Mouse (Mus musculus): Measurements from ENCODE around the gene Mta2. TPM values are rescaled to one million over a fixed set of nuclear protein-coding genes. Genes with fewer than 3 reads are reported as not detected.
A peak's percentile ranks its signal among the peaks of the same experiment; 100 is the strongest.

The Mta2 gene
- polyA plus RNA-seq, 1 experiment, result 78.6 TPM

GRCm38 (mm10) chr19:8928689-8929223 is 12.9 kb upstream of the Mta2 start:
- Histone ChIP-seq H3K4me1 (ENCODE audit: control insufficient read depth, insufficient read depth, low read length) (peaks cover 6% of the 10 kb centered on the region), H3K27ac (ENCODE audit: insufficient read depth, low read depth, low read length) (no peak overlapping the region), H3K4me3 (ENCODE audit: insufficient read depth, low read length) (peak overlapping the region; percentile 79; the same call in 1 of the 2 replicates)
- no peak for TF ChIP-seq POLR2A (IDR thresholded peaks at IDR 0.05; ENCODE audit: borderline replicate concordance, low read depth, low read length)
- TF ChIP-seq CTCF (IDR thresholded peaks at IDR 0.05; ENCODE audit: low read depth, low read length), result no peak

GRCm38 (mm10) chr19:8929224-8930088 is 12.2 kb upstream of the Mta2 start, which contains the start of the genes Rom1 and Eml3:
Rom1 (minus strand) TSS chr19:8929356.
Eml3 (plus strand) TSS chr19:8929552.
- Histone ChIP-seq H3K4me1 (ENCODE audit: control insufficient read depth, insufficient read depth, low read length) (peaks cover 6% of the 10 kb centered on the region), H3K27ac (ENCODE audit: insufficient read depth, low read depth, low read length) (peak within 1 kb of the TSS; percentile 71), H3K4me3 (ENCODE audit: insufficient read depth, low read length) (peak within 1 kb of the TSS; percentile 79)
- TF ChIP-seq POLR2A (IDR thresholded peaks at IDR 0.05; ENCODE audit: borderline replicate concordance, low read depth, low read length), result no peak
- TF ChIP-seq CTCF (IDR thresholded peaks at IDR 0.05; ENCODE audit: low read depth, low read length), result no peak; the same call in 1 of the 2 replicates

- Histone ChIP-seq H3K27ac (ENCODE audit: insufficient read depth, low read depth, low read length) (peak overlapping the region; percentile 71), H3K4me3 (ENCODE audit: insufficient read depth, low read length) (peak overlapping the region; percentile 79), H3K4me1 (ENCODE audit: control insufficient read depth, insufficient read depth, low read length) (peaks cover 6% of the 10 kb centered on the region)
- TF ChIP-seq POLR2A (IDR thresholded peaks at IDR 0.05; ENCODE audit: borderline replicate concordance, low read depth, low read length), result no peak
- TF ChIP-seq CTCF (IDR thresholded peaks at IDR 0.05; ENCODE audit: low read depth, low read length), result no peak
Observed at GRCm38 (mm10) chr19:8930117-8930516, 11.6 kb upstream of the Mta2 start.

GRCm38 (mm10) chr19:8930771-8931170 is 10.9 kb upstream of the Mta2 start:
- Histone ChIP-seq H3K4me3 (ENCODE audit: insufficient read depth, low read length) (peak overlapping the region; percentile 79), H3K4me1 (ENCODE audit: control insufficient read depth, insufficient read depth, low read length) (peaks cover 6% of the 10 kb centered on the region), H3K27ac (ENCODE audit: insufficient read depth, low read depth, low read length) (no peak overlapping the region)
- TF ChIP-seq POLR2A (IDR thresholded peaks at IDR 0.05; ENCODE audit: borderline replicate concordance, low read depth, low read length) (no peak), CTCF (IDR thresholded peaks at IDR 0.05; ENCODE audit: low read depth, low read length) (no peak)

GRCm38 (mm10) chr19:8936736-8937135 is 4.9 kb upstream of the Mta2 start:
- Histone ChIP-seq H3K4me1 (ENCODE audit: control insufficient read depth, insufficient read depth, low read length) (peaks cover 16% of the 10 kb centered on the region), H3K4me3 (ENCODE audit: insufficient read depth, low read length) (no peak overlapping the region), H3K27ac (ENCODE audit: insufficient read depth, low read depth, low read length) (no peak overlapping the region)
- TF ChIP-seq CTCF (IDR thresholded peaks at IDR 0.05; ENCODE audit: low read depth, low read length) (no peak), POLR2A (IDR thresholded peaks at IDR 0.05; ENCODE audit: borderline replicate concordance, low read depth, low read length) (no peak)

- Histone ChIP-seq H3K4me3 (ENCODE audit: insufficient read depth, low read length) (no peak overlapping the region), H3K27ac (ENCODE audit: insufficient read depth, low read depth, low read length) (no peak overlapping the region), H3K4me1 (ENCODE audit: control insufficient read depth, insufficient read depth, low read length) (peaks cover 31% of the 10 kb centered on the region)
- TF ChIP-seq CTCF (IDR thresholded peaks at IDR 0.05; ENCODE audit: low read depth, low read length) (no peak), POLR2A (IDR thresholded peaks at IDR 0.05; ENCODE audit: borderline replicate concordance, low read depth, low read length) (no peak)
Observed at GRCm38 (mm10) chr19:8940526-8941133, 1.0 kb upstream of the Mta2 start.

- H3K4me1 ChIP-seq (ENCODE audit: control insufficient read depth, insufficient read depth, low read length), result peaks cover 35% of the 10 kb centered on the region
- TF ChIP-seq POLR2A (IDR thresholded peaks at IDR 0.05; ENCODE audit: borderline replicate concordance, low read depth, low read length) (no peak), CTCF (IDR thresholded peaks at IDR 0.05; ENCODE audit: low read depth, low read length) (0 out of 2 replicates have a peak, but pooled peaks have one; percentile 16)
- H3K4me3 ChIP-seq (ENCODE audit: insufficient read depth, low read length), result peak overlapping the region; percentile 20; the same call in 1 of the 2 replicates
- H3K27ac ChIP-seq (ENCODE audit: insufficient read depth, low read depth, low read length), result no peak overlapping the region
Observed at GRCm38 (mm10) chr19:8941136-8941514, 550 bp upstream of the Mta2 start.

- no peak for TF ChIP-seq POLR2A (IDR thresholded peaks at IDR 0.05; ENCODE audit: borderline replicate concordance, low read depth, low read length)
- TF ChIP-seq CTCF (IDR thresholded peaks at IDR 0.05; ENCODE audit: low read depth, low read length), result no peak
Observed at GRCm38 (mm10) chr19:8942276-8942964, 745 bp downstream of the Mta2 start.

GRCm38 (mm10) chr19:8943047-8943446 is 1.4 kb downstream of the Mta2 start:
- TF ChIP-seq CTCF (IDR thresholded peaks at IDR 0.05; ENCODE audit: low read depth, low read length) (no peak), POLR2A (IDR thresholded peaks at IDR 0.05; ENCODE audit: borderline replicate concordance, low read depth, low read length) (no peak)
- H3K4me3 ChIP-seq (ENCODE audit: insufficient read depth, low read length), result peak overlapping the region; percentile 93
- peak overlapping the region; percentile 84; the same call in 1 of the 2 replicates for H3K27ac ChIP-seq (ENCODE audit: insufficient read depth, low read depth, low read length)
- H3K4me1 ChIP-seq (ENCODE audit: control insufficient read depth, insufficient read depth, low read length), result peaks cover 35% of the 10 kb centered on the region

More at GRCm38 (mm10) chr19:8942276-8942964, 745 bp downstream of the Mta2 start:
- H3K4me3 ChIP-seq (ENCODE audit: insufficient read depth, low read length), result peak overlapping the region; percentile 93
- peak overlapping the region; percentile 84 for H3K27ac ChIP-seq (ENCODE audit: insufficient read depth, low read depth, low read length)
- peaks cover 35% of the 10 kb centered on the region for H3K4me1 ChIP-seq (ENCODE audit: control insufficient read depth, insufficient read depth, low read length)
